ENCODE assay signal across 21 mouse cellular contexts in genomic region chr2:172340936-172341335, GRCm38 (mm10). TPM values are rescaled to one million over a fixed set of nuclear protein-coding genes. Genes with fewer than 3 reads are reported as not detected.
DNase-seq lines count a peak whose midpoint lies in the region; ATAC-seq and TF ChIP-seq lines count a peak whose summit lies in the region.
"Had no signal": no experiment of that assay in that cellular context is flagged by ENCODE, and none has a peak within 500 bp of the region (broad histone marks: within the 10 kb centered on the region; RNA-seq: fewer than 3 reads in every experiment).

No protein-coding gene starts in this region.

- no peaks in the 10 kb centered on the region for H3K27me3 ChIP-seq in forebrain, embryonic 10.5 days (ENCODE audit: poor library complexity, severe bottlenecking)
- H3K27me3 ChIP-seq in forebrain, embryonic 11.5 days (ENCODE audit: control insufficient read depth, insufficient read depth, low read length), result no peaks in the 10 kb centered on the region
- no peaks in the 10 kb centered on the region for H3K27me3 ChIP-seq in forebrain, embryonic 14.5 days (replicated peaks; ENCODE audit: control insufficient read depth, insufficient read depth, low read length)
- no peaks in the 10 kb centered on the region for H3K27me3 ChIP-seq in forebrain, postnatal 0 days (ENCODE audit: insufficient read depth, low read length)
- no peaks in the 10 kb centered on the region for H3K27me3 ChIP-seq in forebrain, embryonic 16.5 days (replicated peaks; ENCODE audit: control insufficient read depth, insufficient read depth, low read length)
- H3K27me3 ChIP-seq: embryonic facial prominence, embryonic 12.5 days; Patski had no signal

- no peak for DNase-seq in forebrain, embryonic 10.5 days (ENCODE audit: extremely low spot score, low spot score)
- no peak for DNase-seq in forebrain, embryonic 11.5 days (ENCODE audit: low spot score)
- peak; percentile 66 for DNase-seq in forebrain, embryonic 14.5 days (ENCODE audit: low spot score)
- no peak for DNase-seq in forebrain, postnatal 0 days
- no peak for DNase-seq in cerebellum, adult 18-20 months
- DNase-seq: adrenal gland, adult 8-10 months; adrenal gland, postnatal 14 days; adrenal gland, postnatal 36 days; B cell, adult 2 months; cerebellum, adult 11 months; cerebellum, adult 2 months; cerebellum, adult 9-10 months; cerebellum, postnatal 25 days; gastrocnemius, adult 2 months had no signal

- H3K36me3 ChIP-seq in forebrain, embryonic 10.5 days (replicated peaks), result no peaks in the 10 kb centered on the region
- no peaks in the 10 kb centered on the region for H3K36me3 ChIP-seq in forebrain, embryonic 11.5 days (ENCODE audit: control insufficient read depth, insufficient read depth, low read length)
- H3K36me3 ChIP-seq in forebrain, embryonic 14.5 days (ENCODE audit: control insufficient read depth, insufficient read depth, low read length), result no peaks in the 10 kb centered on the region
- no peaks in the 10 kb centered on the region for H3K36me3 ChIP-seq in forebrain, postnatal 0 days (ENCODE audit: insufficient read depth)
- no peaks in the 10 kb centered on the region for H3K36me3 ChIP-seq in forebrain, embryonic 16.5 days (ENCODE audit: control insufficient read depth, insufficient read depth)
- H3K36me3 ChIP-seq: embryonic facial prominence, embryonic 10.5 days; embryonic facial prominence, embryonic 12.5 days; G1E had no signal

- H3K4me3 ChIP-seq in forebrain, embryonic 10.5 days, result no peak overlapping the region
- H3K4me3 ChIP-seq in forebrain, embryonic 11.5 days (ENCODE audit: low read depth, low read length), result no peak overlapping the region
- no peak overlapping the region for H3K4me3 ChIP-seq in forebrain, embryonic 14.5 days (ENCODE audit: low read depth, low read length)
- no peak overlapping the region for H3K4me3 ChIP-seq in forebrain, postnatal 0 days (ENCODE audit: low read depth, low read length)
- no peak overlapping the region for H3K4me3 ChIP-seq in forebrain, embryonic 16.5 days (replicated peaks; ENCODE audit: low read length)
- H3K4me3 ChIP-seq: embryonic facial prominence, embryonic 10.5 days; embryonic facial prominence, embryonic 12.5 days; gastrocnemius, adult 2 months had no signal

- ATAC-seq in forebrain, embryonic 11.5 days (replicated peaks; ENCODE audit: low FRiP score), result no peak
- no peak for ATAC-seq in forebrain, embryonic 14.5 days
- ATAC-seq in forebrain, postnatal 0 days, result no peak
- ATAC-seq in forebrain, embryonic 16.5 days, result no peak
- ATAC-seq: activated CD4-positive, CD25-positive, alpha-beta regulatory T cell, adult 4 months; CD4-positive, CD25-positive, alpha-beta regulatory T cell, adult 4 months; Patski had no signal

- no peak for TF ChIP-seq CTCF in forebrain, postnatal 0 days (IDR thresholded peaks at IDR 0.05; ENCODE audit: low read depth)

- 33% methylated on average over 3 of the region's 3 CpGs for WGBS in forebrain, embryonic 10.5 days
- WGBS in forebrain, embryonic 11.5 days, result 22% methylated on average over 3 of the region's 3 CpGs
- WGBS in forebrain, embryonic 14.5 days, result 5% methylated on average over 3 of the region's 3 CpGs
- 17% methylated on average over 3 of the region's 3 CpGs for WGBS in forebrain, postnatal 0 days
- 9% methylated on average over 3 of the region's 3 CpGs for WGBS in forebrain, embryonic 16.5 days

- no peak overlapping the region for H3K4me2 ChIP-seq in forebrain, embryonic 11.5 days (ENCODE audit: low read depth, low read length, severe bottlenecking)
- H3K4me2 ChIP-seq in forebrain, embryonic 14.5 days (ENCODE audit: low read length), result no peak overlapping the region
- no peak overlapping the region for H3K4me2 ChIP-seq in forebrain, postnatal 0 days (ENCODE audit: low read depth)
- H3K4me2 ChIP-seq in forebrain, embryonic 16.5 days (ENCODE audit: low read length), result no peak overlapping the region
- H3K4me2 ChIP-seq: embryonic facial prominence, embryonic 12.5 days had no signal

- H3K27ac ChIP-seq in forebrain, embryonic 10.5 days, result peak overlapping the region; percentile 66; the same call in 1 of the 2 replicates
- H3K27ac ChIP-seq in forebrain, embryonic 11.5 days (ENCODE audit: low read depth, low read length), result no peak overlapping the region
- peak overlapping the region; percentile 40; the same call in 1 of the 2 replicates for H3K27ac ChIP-seq in forebrain, embryonic 14.5 days (ENCODE audit: low read depth, low read length)
- H3K27ac ChIP-seq in forebrain, postnatal 0 days (ENCODE audit: low read depth, low read length), result no peak overlapping the region
- H3K27ac ChIP-seq in forebrain, embryonic 16.5 days (ENCODE audit: low read length), result peak overlapping the region; percentile 46; the same call in 1 of the 2 replicates
- H3K27ac ChIP-seq: embryonic facial prominence, embryonic 10.5 days; embryonic facial prominence, embryonic 12.5 days; gastrocnemius, adult 2 months had no signal

- H3K9me3 ChIP-seq in forebrain, embryonic 10.5 days, result 0 out of 2 replicates have a peak, but pooled peaks cover 3% of the 10 kb centered on the region
- peaks cover 2% of the 10 kb centered on the region; the same call in 1 of the 2 replicates for H3K9me3 ChIP-seq in forebrain, embryonic 11.5 days (ENCODE audit: control insufficient read depth, low read length)
- H3K9me3 ChIP-seq in forebrain, embryonic 14.5 days (replicated peaks; ENCODE audit: control insufficient read depth, low read length), result no peaks in the 10 kb centered on the region
- H3K9me3 ChIP-seq in forebrain, postnatal 0 days (ENCODE audit: low read length), result no peaks in the 10 kb centered on the region
- H3K9me3 ChIP-seq in forebrain, embryonic 16.5 days (ENCODE audit: control insufficient read depth, low read length), result no peaks in the 10 kb centered on the region
- H3K9me3 ChIP-seq: embryonic facial prominence, embryonic 10.5 days; embryonic facial prominence, embryonic 12.5 days had no signal

- H3K9ac ChIP-seq in forebrain, embryonic 11.5 days (ENCODE audit: low read length), result no peak overlapping the region
- H3K9ac ChIP-seq in forebrain, embryonic 14.5 days (ENCODE audit: low read length), result no peak overlapping the region
- H3K9ac ChIP-seq in forebrain, postnatal 0 days, result no peak overlapping the region
- H3K9ac ChIP-seq in forebrain, embryonic 16.5 days (replicated peaks; ENCODE audit: low read depth, low read length), result no peak overlapping the region
- H3K9ac ChIP-seq: embryonic facial prominence, embryonic 12.5 days had no signal

- H3K4me1 ChIP-seq in forebrain, embryonic 10.5 days, result peaks cover 44% of the 10 kb centered on the region
- H3K4me1 ChIP-seq in forebrain, embryonic 11.5 days (replicated peaks; ENCODE audit: control insufficient read depth, insufficient read depth, low read length), result peaks cover 6% of the 10 kb centered on the region; the same call in 1 of the 2 replicates
- peaks cover 26% of the 10 kb centered on the region for H3K4me1 ChIP-seq in forebrain, embryonic 14.5 days (ENCODE audit: control insufficient read depth, insufficient read depth, low read length)
- H3K4me1 ChIP-seq in forebrain, postnatal 0 days (ENCODE audit: insufficient read depth), result 0 out of 2 replicates have a peak, but pooled peaks cover 9% of the 10 kb centered on the region
- peaks cover 21% of the 10 kb centered on the region for H3K4me1 ChIP-seq in forebrain, embryonic 16.5 days (replicated peaks; ENCODE audit: control insufficient read depth, insufficient read depth, low read length)

RNA-seq across cellular contexts. Expression of gene Fam210b, which starts 4.4 kb away (rescaled TPM):
- 15.7 and 16.6 TPM in 2 replicates for polyA plus RNA-seq in forebrain, embryonic 10.5 days (2016; fragmentation: Nextera tagmentation; extraction: Ambion mirVana)
- polyA plus RNA-seq in forebrain, embryonic 11.5 days (2014; fragmentation: Nextera tagmentation; extraction: Ambion mirVana), result 20.1 and 20.9 TPM in 2 replicates
- polyA plus RNA-seq in forebrain, embryonic 14.5 days (2014; fragmentation: Nextera tagmentation; extraction: Ambion mirVana), result 51.5 and 53.1 TPM in 2 replicates
- 14.9 and 17.5 TPM in 2 replicates for total RNA-seq in forebrain, postnatal 0 days (2014; rRNA removed)
- polyA plus RNA-seq in forebrain, postnatal 0 days (2015; fragmentation: Nextera tagmentation; extraction: Ambion mirVana), result 43.5 and 49.3 TPM in 2 replicates
- polyA plus RNA-seq in forebrain, embryonic 16.5 days (2015; fragmentation: Nextera tagmentation; extraction: Ambion mirVana), result 77.9 and 93.9 TPM in 2 replicates

RNA-seq across cellular contexts. Expression of gene Aurka, which starts 29.4 kb away (rescaled TPM):
- polyA plus RNA-seq in forebrain, embryonic 10.5 days (2016; fragmentation: Nextera tagmentation; extraction: Ambion mirVana), result 224 and 227 TPM in 2 replicates
- 192 and 193 TPM in 2 replicates for polyA plus RNA-seq in forebrain, embryonic 11.5 days (2014; fragmentation: Nextera tagmentation; extraction: Ambion mirVana)
- 61.8 and 74.2 TPM in 2 replicates for polyA plus RNA-seq in forebrain, embryonic 14.5 days (2014; fragmentation: Nextera tagmentation; extraction: Ambion mirVana)
- total RNA-seq in forebrain, postnatal 0 days (2014; rRNA removed), result 4.7 and 9.2 TPM in 2 replicates
- polyA plus RNA-seq in forebrain, postnatal 0 days (2015; fragmentation: Nextera tagmentation; extraction: Ambion mirVana), result 8.8 and 10.4 TPM in 2 replicates
- polyA plus RNA-seq in forebrain, embryonic 16.5 days (2015; fragmentation: Nextera tagmentation; extraction: Ambion mirVana), result 38.3 and 45.3 TPM in 2 replicates

RNA-seq across cellular contexts. Expression of gene Cstf1, which starts 29.5 kb away (rescaled TPM):
- 56.0 and 57.2 TPM in 2 replicates for polyA plus RNA-seq in forebrain, embryonic 10.5 days (2016; fragmentation: Nextera tagmentation; extraction: Ambion mirVana)
- 52.5 and 53.3 TPM in 2 replicates for polyA plus RNA-seq in forebrain, embryonic 11.5 days (2014; fragmentation: Nextera tagmentation; extraction: Ambion mirVana)
- 37.8 and 38.6 TPM in 2 replicates for polyA plus RNA-seq in forebrain, embryonic 14.5 days (2014; fragmentation: Nextera tagmentation; extraction: Ambion mirVana)
- 30.3 and 37.6 TPM in 2 replicates for total RNA-seq in forebrain, postnatal 0 days (2014; rRNA removed)
- polyA plus RNA-seq in forebrain, postnatal 0 days (2015; fragmentation: Nextera tagmentation; extraction: Ambion mirVana), result 28.9 and 29.3 TPM in 2 replicates
- polyA plus RNA-seq in forebrain, embryonic 16.5 days (2015; fragmentation: Nextera tagmentation; extraction: Ambion mirVana), result 27.5 and 29.9 TPM in 2 replicates

RNA-seq across cellular contexts. Expression of gene Cass4, which starts 52.7 kb away (rescaled TPM):
- polyA plus RNA-seq in forebrain, embryonic 10.5 days (2016; fragmentation: Nextera tagmentation; extraction: Ambion mirVana), result 0.24 and 0.34 TPM in 2 replicates
- polyA plus RNA-seq in forebrain, embryonic 11.5 days (2014; fragmentation: Nextera tagmentation; extraction: Ambion mirVana), result 0.47 TPM in 1 of 2 replicates, not detected in the other
- polyA plus RNA-seq in forebrain, embryonic 14.5 days (2014; fragmentation: Nextera tagmentation; extraction: Ambion mirVana), result 0.10 and 0.28 TPM in 2 replicates
- total RNA-seq in forebrain, postnatal 0 days (2014; rRNA removed), result 0.08 and 0.24 TPM in 2 replicates
- 0.12 and 0.13 TPM in 2 replicates for polyA plus RNA-seq in forebrain, postnatal 0 days (2015; fragmentation: Nextera tagmentation; extraction: Ambion mirVana)
- 0.13 and 0.19 TPM in 2 replicates for polyA plus RNA-seq in forebrain, embryonic 16.5 days (2015; fragmentation: Nextera tagmentation; extraction: Ambion mirVana)
- polyA plus RNA-seq: Patski had no signal

Comparison
In these comparisons a context has a peak if more than half of its experiments do, and no peak if none do; other contexts are left out.
1. H3K27ac ChIP-seq: peak in forebrain, embryonic 10.5 days (single experiment), forebrain, embryonic 14.5 days (single experiment) and forebrain, embryonic 16.5 days (single experiment); none in forebrain, embryonic 11.5 days (single experiment) and forebrain, postnatal 0 days (single experiment).